Mouse (Mus musculus) embryonic facial prominence, embryonic 15.5 days (tissue): ENCODE results near the gene Cant1. TPM values are rescaled to one million over a fixed set of nuclear protein-coding genes. Genes with fewer than 3 reads are reported as not detected.

Experiments used
- ATAC-seq: fragments of 200-750 bp; cut with Nextera tagmentation; 2 replicates; pipeline ENCODE4 v1.8.0; 2017; ENCODE audit warnings: low read depth, moderate TSS enrichment; ENCODE audit not compliant: insufficient number of reproducible peaks, low FRiP score, low TSS enrichment
- H3K27ac ChIP-seq: fragments of 300-500 bp; sonication (generic); replicated peaks from 2 replicates; pipeline ENCODE4 v1.5.1; 2015; ENCODE audit warnings: mild to moderate bottlenecking, inconsistent platforms
- H3K27me3 ChIP-seq: fragments of 300-500 bp; sonication (generic); 2 replicates; pipeline ENCODE4 v1.6.1; 2015; ENCODE audit warnings: inconsistent platforms
- H3K36me3 ChIP-seq: fragments of 300-500 bp; sonication (generic); 2 replicates; pipeline ENCODE4 v1.6.1; 2015; ENCODE audit warnings: mild to moderate bottlenecking, inconsistent platforms
- H3K4me1 ChIP-seq: fragments of 300-500 bp; sonication (generic); 2 replicates; pipeline ENCODE4 v1.6.1; 2015; ENCODE audit warnings: inconsistent platforms
- H3K4me2 ChIP-seq: fragments of 300-500 bp; sonication (generic); replicated peaks from 2 replicates; pipeline ENCODE4 v1.6.1; 2015; ENCODE audit warnings: mild to moderate bottlenecking, inconsistent platforms
- H3K4me3 ChIP-seq: fragments of 300-500 bp; sonication (generic); replicated peaks from 2 replicates; pipeline ENCODE4 v1.5.1; 2015; ENCODE audit warnings: mild to moderate bottlenecking, inconsistent platforms
- H3K9ac ChIP-seq: fragments of 300-500 bp; sonication (generic); 2 replicates; pipeline ENCODE4 v1.6.1; 2015; ENCODE audit warnings: inconsistent platforms
- H3K9me3 ChIP-seq: fragments of 300-500 bp; sonication (generic); replicated peaks from 2 replicates; pipeline ENCODE4 v1.6.1; 2016; ENCODE audit warnings: inconsistent platforms
- WGBS: fragments of 180-500 bp; shearing (Covaris S2); methylation state at CpG from one replicate; pipeline ENCODE4 v1.1.7; 2015; 5-methylcytosine and 5-hydroxymethylcytosine counted together
- polyA plus RNA-seq: library from polyadenylated mRNA; unstranded; fragments of >200 nt; fragmentation: Nextera tagmentation; extraction: Ambion mirVana; gene quantifications from 2 replicates; pipeline ENCODE4 v1.2.1, GENCODE M21; 2015

Cant1 gene
- polyA plus RNA-seq, 1 experiment from 2014 or later: 38.0 TPM

DNA sequence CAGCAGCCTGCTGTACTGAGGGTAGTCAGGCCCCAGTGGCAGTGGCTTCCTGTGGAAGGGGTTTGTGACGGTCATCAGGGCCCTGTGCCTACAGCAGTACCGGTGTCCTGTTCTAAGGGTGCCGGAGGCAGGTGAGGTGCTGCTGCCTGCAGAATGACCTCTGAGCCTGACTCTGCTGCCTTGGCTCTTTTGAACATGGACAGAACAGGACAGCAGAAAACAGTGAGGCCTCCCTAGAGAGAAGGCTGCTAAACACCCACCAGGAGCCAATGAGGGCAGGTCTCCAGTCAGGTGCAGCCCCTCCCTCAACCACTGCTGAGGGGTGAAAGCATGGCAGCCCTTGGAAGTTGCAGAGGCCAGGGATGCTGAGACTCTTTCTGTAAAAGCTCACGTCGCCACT lies 12.4 kb downstream of the Cant1 start:
- Histone ChIP-seq H3K4me2 (no peak overlapping the region), H3K9ac (no peak overlapping the region), H3K27ac (no peak overlapping the region), H3K36me3 (peaks cover 53% of the 10 kb centered on the region), H3K9me3 (no peaks in the 10 kb centered on the region), H3K27me3 (no peaks in the 10 kb centered on the region), H3K4me1 (peaks cover 7% of the 10 kb centered on the region), H3K4me3 (no peak overlapping the region)
- 87% methylated on average over 5 of the region's 5 CpGs for WGBS
- no peak for ATAC-seq

DNA sequence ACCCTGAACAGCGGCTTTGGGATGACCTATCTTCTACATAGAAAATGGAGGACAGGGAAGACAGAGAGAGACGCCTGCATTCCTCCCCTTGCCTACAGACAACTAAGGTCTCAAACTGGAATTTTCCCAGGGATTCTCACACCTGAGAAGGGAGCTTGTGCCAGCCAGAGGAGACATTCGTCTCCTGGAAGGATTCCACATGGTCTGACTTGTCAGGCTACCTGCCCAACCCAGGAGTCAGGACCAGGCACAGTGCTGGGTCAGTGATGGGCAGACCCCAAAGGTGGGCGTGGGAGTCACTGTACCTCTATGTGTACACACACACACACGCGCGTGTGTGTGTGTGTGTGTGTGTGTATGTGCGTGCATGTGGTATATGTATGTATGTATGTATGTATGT lies 13.6 kb downstream of the Cant1 start:
- H3K27ac ChIP-seq: no peak overlapping the region
- H3K36me3 ChIP-seq: peaks cover 41% of the 10 kb centered on the region
- 87% methylated on average over 8 of the region's 8 CpGs for WGBS

DNA sequence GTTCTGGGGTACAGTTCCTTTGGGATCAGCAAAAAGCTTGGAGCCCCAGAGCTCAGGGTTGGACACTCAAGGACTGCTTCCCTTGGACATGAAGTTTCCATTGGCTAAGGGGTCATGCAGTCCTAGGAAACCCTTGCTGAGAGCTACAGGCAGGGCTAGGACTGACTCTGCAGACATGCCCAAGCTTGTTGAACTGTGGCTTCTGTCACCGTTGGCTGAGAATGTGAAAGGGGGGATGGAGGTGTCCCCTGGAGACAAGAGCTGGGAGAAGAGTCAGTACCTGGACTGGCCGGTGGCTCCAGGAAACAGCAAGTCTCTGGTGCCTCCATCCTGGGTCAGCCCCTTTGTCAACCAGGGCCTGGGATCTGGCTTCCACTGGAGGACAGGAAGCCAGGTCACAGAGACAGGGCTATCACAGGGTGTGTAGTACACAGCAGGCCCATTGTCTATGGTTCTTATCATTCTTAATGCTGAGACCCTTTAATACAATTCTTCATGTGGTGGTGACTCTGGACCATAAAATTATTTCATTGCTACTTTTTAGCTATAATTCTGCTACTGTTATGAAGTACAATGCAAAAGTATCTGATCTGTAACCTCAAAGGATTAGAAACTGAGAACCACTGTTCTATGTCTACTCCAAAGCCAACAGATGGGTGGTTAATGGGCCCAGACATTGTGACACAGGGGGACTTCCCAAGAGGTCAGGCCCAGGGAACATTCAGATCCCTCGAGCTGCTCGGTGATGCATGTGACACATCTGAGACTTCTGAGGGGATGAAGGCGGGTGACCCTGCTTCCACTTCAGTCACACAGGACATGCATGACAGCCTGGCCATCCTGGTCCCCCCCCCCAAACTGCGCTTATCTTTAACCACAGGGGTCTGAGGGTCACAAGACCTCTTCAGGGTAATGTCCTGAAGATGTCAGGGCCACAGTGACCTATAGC lies 14.7 kb downstream of the Cant1 start:
- Histone ChIP-seq H3K27ac (no peak overlapping the region), H3K4me1 (peaks cover 21% of the 10 kb centered on the region), H3K9ac (no peak overlapping the region), H3K4me2 (no peak overlapping the region), H3K36me3 (peaks cover 31% of the 10 kb centered on the region), H3K27me3 (no peaks in the 10 kb centered on the region), H3K4me3 (no peak overlapping the region), H3K9me3 (no peaks in the 10 kb centered on the region)
- 70% methylated on average over 6 of the region's 6 CpGs for WGBS
- ATAC-seq: no peak

More for the DNA sequence above, 13.6 kb downstream of the Cant1 start:
- no peak for ATAC-seq
- Histone ChIP-seq H3K9me3 (no peaks in the 10 kb centered on the region), H3K4me2 (no peak overlapping the region), H3K9ac (no peak overlapping the region), H3K4me1 (peaks cover 19% of the 10 kb centered on the region), H3K27me3 (no peaks in the 10 kb centered on the region), H3K4me3 (no peak overlapping the region)

DNA sequence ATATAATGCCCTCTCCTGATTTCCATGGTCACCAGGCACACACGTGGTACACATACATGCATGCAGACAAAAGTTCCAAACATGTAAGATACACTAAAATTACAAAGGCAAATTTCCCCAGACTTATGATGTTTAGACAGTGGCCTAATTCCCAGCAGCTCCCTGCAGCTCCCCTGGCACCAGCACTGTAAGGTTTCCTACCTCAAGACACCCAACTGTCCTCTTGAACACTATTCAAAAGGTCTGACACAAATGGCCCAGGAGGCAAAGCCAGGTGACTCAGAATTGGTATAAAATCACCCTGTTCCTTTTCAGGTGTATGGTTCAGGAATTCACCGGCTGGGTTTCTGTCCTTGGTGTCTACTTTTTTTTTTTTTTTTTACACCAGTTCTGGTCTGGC lies 15.7 kb downstream of the Cant1 start:
- H3K4me3 ChIP-seq: no peak overlapping the region
- WGBS: 81% methylated on average over 2 of the region's 2 CpGs
- H3K9ac ChIP-seq: no peak overlapping the region
- H3K4me2 ChIP-seq: no peak overlapping the region
- H3K27ac ChIP-seq: no peak overlapping the region
- no peaks in the 10 kb centered on the region for H3K9me3 ChIP-seq
- peaks cover 22% of the 10 kb centered on the region for H3K36me3 ChIP-seq
- H3K4me1 ChIP-seq: peaks cover 21% of the 10 kb centered on the region
- no peaks in the 10 kb centered on the region for H3K27me3 ChIP-seq
- no peak for ATAC-seq

DNA sequence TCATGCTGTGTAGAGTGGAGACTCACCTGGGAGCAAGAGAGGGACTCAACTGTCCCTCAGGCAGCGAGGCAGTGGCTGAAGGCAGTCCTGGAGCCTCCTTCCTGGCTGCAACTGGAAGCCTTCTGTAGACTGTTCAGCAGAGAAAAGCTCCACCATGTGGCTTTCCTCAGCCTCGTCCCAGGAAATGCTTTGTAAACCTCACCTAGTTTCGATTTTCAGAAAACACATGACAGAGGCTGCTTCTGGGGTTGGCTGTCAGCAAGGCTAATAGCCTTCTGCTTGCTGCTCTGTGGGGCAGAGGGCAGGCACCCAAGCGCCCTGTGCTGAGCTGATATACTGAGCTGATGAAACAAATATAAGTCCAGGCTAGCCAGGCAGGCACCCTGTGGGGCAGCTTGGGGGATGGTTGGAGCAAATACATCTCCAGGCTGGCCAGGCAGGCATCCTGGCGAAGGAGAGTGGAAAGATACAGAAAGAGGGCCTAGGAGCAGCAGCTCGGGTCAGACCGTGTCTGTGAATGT lies 17.1 kb downstream of the Cant1 start, which contains the start of gene Lgals3bp:
TSS of gene Lgals3bp (minus strand) at position 333 of the 521 bp plus-strand sequence.
- Histone ChIP-seq H3K4me1 (peaks cover 21% of the 10 kb centered on the region), H3K36me3 (peaks cover 9% of the 10 kb centered on the region), H3K4me2 (0 out of 2 replicates have a peak within 1 kb of the TSS, but pooled peaks have one; percentile 10), H3K9ac (no peak within 1 kb of the TSS), H3K9me3 (no peaks in the 10 kb centered on the region), H3K4me3 (no peak within 1 kb of the TSS), H3K27me3 (no peaks in the 10 kb centered on the region), H3K27ac (peak within 1 kb of the TSS; percentile 69)
- 37% methylated on average over 7 of the region's 7 CpGs for WGBS
- ATAC-seq: peak; percentile 64

DNA sequence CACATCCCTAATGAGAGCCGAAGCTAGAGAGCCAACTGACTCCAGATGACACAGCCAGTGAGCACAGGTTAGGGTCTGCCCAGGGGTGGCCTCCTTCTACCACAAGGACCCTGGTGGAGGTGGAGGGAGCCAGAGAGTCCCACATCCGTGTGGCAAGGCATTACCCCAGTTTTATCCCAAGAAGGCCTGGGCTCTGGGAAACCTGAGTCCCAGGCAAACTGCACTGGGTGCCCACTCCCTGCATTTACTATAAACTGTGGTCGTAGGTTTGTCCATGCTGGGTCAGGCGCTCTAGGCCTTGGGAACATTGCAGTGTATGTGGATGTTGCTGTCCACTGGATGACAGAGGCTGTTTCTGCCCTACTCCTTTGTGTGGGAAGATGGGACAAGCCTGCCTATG lies 17.7 kb downstream of the Cant1 start:
- H3K4me1 ChIP-seq: peaks cover 21% of the 10 kb centered on the region
- no peak overlapping the region for H3K9ac ChIP-seq
- 0 out of 2 replicates have a peak overlapping the region, but pooled peaks have one; percentile 10 for H3K4me2 ChIP-seq
- WGBS: 77% methylated on average over 4 of the region's 4 CpGs
- no peak for ATAC-seq
- peak overlapping the region; percentile 69 for H3K27ac ChIP-seq
- H3K27me3 ChIP-seq: no peaks in the 10 kb centered on the region
- H3K36me3 ChIP-seq: peaks cover 3% of the 10 kb centered on the region; the same call in 1 of the 2 replicates
- no peak overlapping the region for H3K4me3 ChIP-seq
- no peaks in the 10 kb centered on the region for H3K9me3 ChIP-seq

DNA sequence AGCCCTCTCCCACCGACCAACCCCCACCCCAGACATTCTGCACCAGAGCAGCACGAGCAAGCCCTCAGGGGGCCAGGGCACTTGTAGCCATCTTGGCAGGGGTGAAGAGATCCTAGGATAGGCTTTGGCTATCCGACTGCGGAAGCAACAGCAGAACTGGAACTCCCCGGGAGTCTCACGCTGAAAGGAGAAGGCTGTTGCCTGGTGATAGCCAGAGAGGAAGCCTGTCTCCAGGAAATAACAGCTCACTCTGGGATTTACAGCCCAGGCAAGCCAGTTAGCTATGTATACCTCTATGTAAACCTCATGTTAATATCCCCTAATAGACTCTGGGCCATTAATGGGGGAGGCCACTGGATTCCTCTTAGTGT lies 18.3 kb downstream of the Cant1 start:
- Histone ChIP-seq H3K4me2 (no peak overlapping the region), H3K9ac (no peak overlapping the region), H3K27me3 (no peaks in the 10 kb centered on the region), H3K36me3 (0 out of 2 replicates have a peak, but pooled peaks cover 6% of the 10 kb centered on the region), H3K27ac (peak overlapping the region; percentile 69; the same call in 1 of the 2 replicates), H3K9me3 (no peaks in the 10 kb centered on the region), H3K4me3 (no peak overlapping the region), H3K4me1 (peaks cover 21% of the 10 kb centered on the region)
- no peak for ATAC-seq
- WGBS: 35% methylated on average over 6 of the region's 6 CpGs

DNA sequence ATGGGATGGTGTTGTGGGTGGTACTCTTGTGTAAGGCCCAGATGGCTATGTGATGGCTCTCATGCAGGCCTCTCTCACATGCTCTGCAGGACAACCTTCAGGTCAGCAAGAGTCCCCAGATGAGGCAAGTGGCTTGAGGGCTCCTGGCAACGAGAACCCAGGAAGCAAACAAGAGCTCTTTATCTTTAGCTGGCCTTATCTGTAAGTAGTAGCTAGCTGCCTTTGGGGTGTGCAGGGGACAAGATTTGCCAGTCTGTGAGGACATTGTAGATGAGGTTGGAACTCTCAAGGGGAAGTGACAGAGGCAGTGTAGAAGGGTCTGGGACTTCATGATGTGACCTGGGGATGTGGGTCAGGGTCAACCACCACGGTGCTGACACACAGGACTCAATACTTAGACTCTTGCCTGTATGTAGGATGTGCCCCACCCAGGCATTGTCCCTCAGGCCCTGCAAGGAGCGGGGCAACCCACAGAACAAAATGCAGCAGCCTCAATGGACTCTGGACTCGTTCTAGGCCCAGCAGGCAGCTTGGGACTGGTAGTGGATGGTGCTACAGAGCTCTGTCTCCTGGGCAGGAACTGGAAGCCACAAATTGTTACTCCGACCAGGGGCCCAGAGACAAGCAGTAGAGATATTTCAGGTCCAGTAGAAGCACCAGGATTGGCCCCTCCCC lies 18.9 kb downstream of the Cant1 start:
- H3K27ac ChIP-seq: peak overlapping the region; percentile 69; the same call in 1 of the 2 replicates

DNA sequence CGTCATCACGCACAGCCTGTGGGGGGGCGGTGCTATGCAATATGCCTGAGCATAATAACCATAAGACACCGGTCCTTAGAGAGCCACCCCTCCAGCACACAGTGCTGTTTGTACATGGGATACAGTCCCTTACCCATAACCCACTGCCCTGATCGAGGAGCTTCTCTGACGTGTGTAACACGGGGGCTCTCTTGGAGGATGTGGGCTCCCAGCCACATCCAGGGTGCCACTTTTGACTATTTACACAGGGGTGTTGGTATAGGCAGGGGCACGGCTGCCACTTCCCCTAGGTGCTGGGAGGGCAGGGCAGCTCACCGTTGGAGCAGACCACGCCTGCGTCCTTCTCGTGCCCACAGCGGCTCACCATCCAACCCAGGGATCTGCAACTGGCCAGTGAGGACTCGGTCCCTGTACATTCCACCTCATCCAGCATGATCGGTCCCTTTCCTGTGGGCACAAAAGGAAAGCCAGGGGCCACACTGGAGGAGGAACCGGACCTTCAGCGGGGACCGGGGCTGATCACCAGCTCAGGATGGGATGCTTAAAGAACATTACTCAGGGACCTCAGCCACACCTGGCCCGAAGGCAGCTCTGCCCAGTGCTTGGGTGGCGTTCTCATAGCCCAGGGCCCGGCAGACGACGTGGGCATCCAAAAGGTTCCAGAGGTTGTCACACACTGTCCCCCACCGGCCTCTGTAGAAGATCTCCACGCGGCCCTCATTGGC lies 20.9 kb downstream of the Cant1 start:
- Histone ChIP-seq H3K27me3 (no peaks in the 10 kb centered on the region), H3K9me3 (no peaks in the 10 kb centered on the region), H3K4me1 (peaks cover 21% of the 10 kb centered on the region), H3K9ac (no peak overlapping the region), H3K4me3 (no peak overlapping the region), H3K27ac (no peak overlapping the region), H3K4me2 (no peak overlapping the region), H3K36me3 (0 out of 2 replicates have a peak, but pooled peaks cover 7% of the 10 kb centered on the region)
- ATAC-seq: no peak
- WGBS: 90% methylated on average over 26 of the region's 26 CpGs

More for the DNA sequence above, 18.9 kb downstream of the Cant1 start:
- no peaks in the 10 kb centered on the region for H3K9me3 ChIP-seq
- no peak overlapping the region for H3K4me2 ChIP-seq
- H3K27me3 ChIP-seq: no peaks in the 10 kb centered on the region
- H3K9ac ChIP-seq: no peak overlapping the region
- H3K36me3 ChIP-seq: 0 out of 2 replicates have a peak, but pooled peaks cover 7% of the 10 kb centered on the region
- ATAC-seq: no peak
- peaks cover 21% of the 10 kb centered on the region for H3K4me1 ChIP-seq
- WGBS: 68% methylated on average over 5 of the region's 5 CpGs
- H3K4me3 ChIP-seq: no peak overlapping the region

DNA sequence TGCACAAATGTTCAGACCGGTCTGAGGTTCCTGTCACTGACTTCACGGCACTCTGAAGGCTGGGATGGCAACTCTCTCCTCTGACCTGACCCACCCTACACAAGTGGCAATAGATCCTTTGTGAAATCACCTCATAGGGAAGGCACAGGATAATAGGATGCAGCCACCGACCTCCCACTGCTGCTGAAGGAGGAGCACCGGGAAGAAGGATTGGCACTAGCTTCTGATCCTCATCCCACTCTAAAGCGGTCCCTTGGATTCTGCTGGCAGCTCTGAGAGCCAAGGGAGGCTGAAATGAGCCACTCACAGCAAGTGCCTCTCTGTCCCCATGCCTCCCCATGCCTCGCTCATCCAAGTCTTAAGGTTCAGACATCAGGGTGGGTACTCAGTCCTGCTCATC lies 24.3 kb downstream of the Cant1 start:
- WGBS: 50% methylated on average over 6 of the region's 6 CpGs
- H3K9me3 ChIP-seq: no peaks in the 10 kb centered on the region
- 0 out of 2 replicates have a peak, but pooled peaks cover 7% of the 10 kb centered on the region for H3K36me3 ChIP-seq
- H3K4me3 ChIP-seq: no peak overlapping the region
- H3K27ac ChIP-seq: 0 out of 2 replicates have a peak overlapping the region, but pooled peaks have one; percentile 34
- H3K27me3 ChIP-seq: no peaks in the 10 kb centered on the region
- no peak for ATAC-seq
- H3K4me2 ChIP-seq: no peak overlapping the region
- H3K4me1 ChIP-seq: no peaks in the 10 kb centered on the region
- no peak overlapping the region for H3K9ac ChIP-seq
